8 mouse cellular contexts compared by ENCODE assay signal in the genomic region with DNA sequence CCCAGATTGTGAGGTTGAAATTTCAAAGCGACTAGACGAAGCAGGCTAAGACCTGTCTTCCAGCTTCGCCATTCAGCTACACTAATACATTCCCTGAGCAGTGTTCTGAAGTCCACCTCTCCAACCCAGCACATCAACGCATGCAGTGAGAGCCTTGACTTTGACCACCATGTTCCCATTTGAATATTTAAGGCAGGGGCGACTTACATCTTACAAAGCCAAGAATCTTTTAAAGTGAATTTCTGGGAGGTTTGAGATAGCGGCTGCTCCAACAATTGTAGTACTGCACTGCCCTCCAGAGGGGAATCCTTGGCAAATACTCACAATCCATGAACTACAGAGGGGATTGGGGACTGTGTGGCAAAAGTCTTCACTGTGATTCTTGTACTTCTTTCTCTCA.
A peak's percentile ranks its signal among the peaks of the same experiment; 100 is the strongest.
DNase-seq lines count a peak whose midpoint lies in the region; ATAC-seq and TF ChIP-seq lines count a peak whose summit lies in the region.

No protein-coding gene starts in this region.

- no peaks in the 10 kb centered on the region for H3K27me3 ChIP-seq in MEL (ENCODE audit: control insufficient read depth in 1 of 2, insufficient read depth in 2 of 2, low read length in 2 of 2)
- no peaks in the 10 kb centered on the region for H3K27me3 ChIP-seq in embryonic facial prominence, embryonic 10.5 days (replicated peaks; ENCODE audit: low read depth, poor library complexity, severe bottlenecking)
- no peaks in the 10 kb centered on the region for H3K27me3 ChIP-seq in midbrain, embryonic 12.5 days

- H3K4me1 ChIP-seq in MEL (ENCODE audit: control insufficient read depth in 1 of 2, insufficient read depth in 2 of 2, low read length in 2 of 2) = no peaks in the 10 kb centered on the region
- H3K4me1 ChIP-seq in embryonic facial prominence, embryonic 10.5 days = peaks cover 23% of the 10 kb centered on the region
- H3K4me1 ChIP-seq in midbrain, embryonic 12.5 days = no peaks in the 10 kb centered on the region

- TF ChIP-seq EP300 in MEL (IDR thresholded peaks at IDR 0.05; ENCODE audit: low read depth in 1 of 2, low read length in 2 of 2) = no peak

- WGBS in embryonic facial prominence, embryonic 10.5 days = 33% methylated on average over 6 of the region's 6 CpGs
- 33% methylated on average over 6 of the region's 6 CpGs for WGBS in midbrain, embryonic 12.5 days

- H3K27ac ChIP-seq in MEL (ENCODE audit: control insufficient read depth, low read depth, low read length) = no peak overlapping the region
- H3K27ac ChIP-seq in embryonic facial prominence, embryonic 10.5 days (replicated peaks) = peak overlapping the region; percentile 48; the same call in 1 of the 2 replicates
- H3K27ac ChIP-seq in midbrain, embryonic 12.5 days (replicated peaks) = no peak overlapping the region

- no peaks in the 10 kb centered on the region for H3K36me3 ChIP-seq in MEL (ENCODE audit: control insufficient read depth in 1 of 2, insufficient read depth in 2 of 2, low read length in 2 of 2)
- H3K36me3 ChIP-seq in embryonic facial prominence, embryonic 10.5 days (replicated peaks) = no peaks in the 10 kb centered on the region
- H3K36me3 ChIP-seq in midbrain, embryonic 12.5 days = no peaks in the 10 kb centered on the region

- H3K79me2 ChIP-seq in MEL (ENCODE audit: control insufficient read depth, insufficient read depth, low read length, poor library complexity) = no peaks in the 10 kb centered on the region

- no peaks in the 10 kb centered on the region for H3K9me3 ChIP-seq in MEL (replicated peaks; ENCODE audit: insufficient read depth, low read length)
- no peaks in the 10 kb centered on the region for H3K9me3 ChIP-seq in embryonic facial prominence, embryonic 10.5 days
- no peaks in the 10 kb centered on the region for H3K9me3 ChIP-seq in midbrain, embryonic 12.5 days

- DNase-seq in adrenal gland, adult 2 months = peak; percentile 15
- DNase-seq in adrenal gland, postnatal 4 days (ENCODE audit: low spot score in 2 of 2) = no peak
- no peak for DNase-seq in MEL (ENCODE audit: low read depth, low spot score)
- peak; percentile 53 for DNase-seq in embryonic facial prominence, embryonic 10.5 days (ENCODE audit: low spot score)
- peak; percentile 59 for DNase-seq in heart, postnatal 4 days
- DNase-seq in layer of hippocampus, postnatal 10 days (ENCODE audit: low spot score in 2 of 2) = peak; percentile 55 to 71
- no peak for DNase-seq in thymus, postnatal 25 days

- peak; percentile 5 for TF ChIP-seq RAD21 in MEL (IDR thresholded peaks at IDR 0.05; ENCODE audit: low read depth, low read length)

- H3K4me2 ChIP-seq in midbrain, embryonic 12.5 days (replicated peaks) = 0 out of 2 replicates have a peak overlapping the region, but pooled peaks have one; percentile 32

- no peak for TF ChIP-seq POLR2A in MEL (IDR thresholded peaks at IDR 0.05; ENCODE audit: control insufficient read depth in 1 of 2, insufficient read depth in 1 of 2, low read depth in 1 of 2, low read length in 2 of 2, poor library complexity in 1 of 2)

- peak; percentile 76; the same call in 1 of the 2 replicates for ATAC-seq in midbrain, embryonic 12.5 days (ENCODE audit: low FRiP score, low read depth)

- no peak overlapping the region for H3K9ac ChIP-seq in MEL (ENCODE audit: control insufficient read depth, low read depth, low read length, poor library complexity, severe bottlenecking)
- no peak overlapping the region for H3K9ac ChIP-seq in midbrain, embryonic 12.5 days (replicated peaks)

- TF ChIP-seq CTCF in MEL (IDR thresholded peaks at IDR 0.05 in 2 of 3, conservative IDR thresholded peaks at IDR 0.05 in 1 of 3; ENCODE audit: control insufficient read depth in 1 of 3, insufficient read depth in 1 of 3, low read depth in 2 of 3, low read length in 3 of 3, poor library complexity in 1 of 3, severe bottlenecking in 1 of 3) = no peak; a peak in 1 of 6 replicates

- H3K4me3 ChIP-seq in MEL (ENCODE audit: control insufficient read depth in 1 of 2, insufficient read depth in 1 of 2, low read depth in 2 of 2, low read length in 2 of 2) = no peak overlapping the region
- H3K4me3 ChIP-seq in embryonic facial prominence, embryonic 10.5 days = 0 out of 2 replicates have a peak overlapping the region, but pooled peaks have one; percentile 22
- H3K4me3 ChIP-seq in midbrain, embryonic 12.5 days = no peak overlapping the region

TF ChIP-seq in MEL, 35 proteins besides CTCF, POLR2A, EP300 and RAD21:
- TF ChIP-seq MYC (IDR thresholded peaks at IDR 0.05; ENCODE audit: low read depth, low read length) = no peak
- TF ChIP-seq NRF1 (IDR thresholded peaks at IDR 0.05; ENCODE audit: insufficient read depth, low read depth, low read length, poor library complexity, severe bottlenecking) = no peak
- TF ChIP-seq JUND (IDR thresholded peaks at IDR 0.05; ENCODE audit: low read depth, low read length) = no peak
- TF ChIP-seq ZKSCAN1 (IDR thresholded peaks at IDR 0.05; ENCODE audit: low read depth, low read length) = no peak
- no peak for TF ChIP-seq TCF12 (IDR thresholded peaks at IDR 0.05; ENCODE audit: low read depth, low read length)
- TF ChIP-seq GATA1 (IDR thresholded peaks at IDR 0.05; ENCODE audit: low read depth, low read length) = no peak
- no peak for TF ChIP-seq E2F4 (IDR thresholded peaks at IDR 0.05; ENCODE audit: borderline replicate concordance, low read depth, low read length)
- TF ChIP-seq GABPA (IDR thresholded peaks at IDR 0.05; ENCODE audit: low read depth, low read length) = no peak
- TF ChIP-seq POLR2AphosphoS5 (IDR thresholded peaks at IDR 0.05; ENCODE audit: borderline replicate concordance, low read depth, low read length) = no peak
- TF ChIP-seq MAZ (IDR thresholded peaks at IDR 0.05; ENCODE audit: low read depth, low read length) = no peak
- no peak for TF ChIP-seq RCOR1 (IDR thresholded peaks at IDR 0.05; ENCODE audit: low read depth, low read length)
- TF ChIP-seq MYB (IDR thresholded peaks at IDR 0.05; ENCODE audit: low read depth, low read length) = no peak
- no peak for TF ChIP-seq ETS1 (IDR thresholded peaks at IDR 0.05; ENCODE audit: low read depth, low read length)
- no peak for TF ChIP-seq MAFK (IDR thresholded peaks at IDR 0.05; ENCODE audit: borderline replicate concordance, low read depth, low read length)
- no peak for TF ChIP-seq BHLHE40 (IDR thresholded peaks at IDR 0.05; ENCODE audit: borderline replicate concordance, low read depth, low read length)
- no peak for TF ChIP-seq TBP (IDR thresholded peaks at IDR 0.05; ENCODE audit: low read depth, low read length)
- TF ChIP-seq KAT2A (conservative IDR thresholded peaks at IDR 0.05; ENCODE audit: low read depth, low read length) = no peak
- no peak for TF ChIP-seq ELF1 (IDR thresholded peaks at IDR 0.05; ENCODE audit: low read depth, low read length)
TF ChIP-seq in MEL: peak in this region for 0.

Comparison
In these comparisons a context has a peak if more than half of its experiments do, and no peak if none do; other contexts are left out.
1. DNase-seq: peak in adrenal gland, adult 2 months (single experiment), embryonic facial prominence, embryonic 10.5 days (single experiment), heart, postnatal 4 days (single experiment) and layer of hippocampus, postnatal 10 days (2 of 2); none in adrenal gland, postnatal 4 days (0 of 2), MEL (single experiment) and thymus, postnatal 25 days (single experiment).